Mouse (Mus musculus) erythroblast, adult 5-6 weeks (primary cell): Measurements from ENCODE around the gene Syt5. TPM values are rescaled to one million over a fixed set of nuclear protein-coding genes. Genes with fewer than 3 reads are reported as not detected.
A peak's percentile ranks its signal among the peaks of the same experiment; 100 is the strongest.
"Not testable (repeated sequence)": the region's sequence is repeated elsewhere in the genome, so short reads cannot be mapped to it uniquely, and the experiment has no call there.

Experiments used
- ATAC-seq: replicated peaks from 2 replicates; pipeline ENCODE4 v1.8.0; 2016; ENCODE audit warnings: moderate number of reproducible peaks, mild to moderate bottlenecking, moderate TSS enrichment, inconsistent platforms; ENCODE audit not compliant: poor library complexity, low FRiP score, severe bottlenecking
- total RNA-seq, 2 experiments: library from RNA; stranded (forward) in 1 of 2; stranded (reverse) in 1 of 2; fragments of 150-400 nt in 1 of 2; fragments of 200-764, 138-1000 nt in 1 of 2; gene quantifications; 2 replicates each; pipeline versions ENCODE4 v1.2.3 to v1.2.4; 2015 to 2017; ENCODE audit warnings: low replicate concordance in 2 of 2

Syt5 gene
- total RNA-seq (2015; ENCODE audit: low replicate concordance), result 1.7 TPM in 1 of 2 replicates, not detected in the other
- total RNA-seq (2017; ENCODE audit: low replicate concordance), result not detected in 2 replicates

GRCm38 (mm10) chr7:4547221-4547641, at the start of gene Syt5:
Gene Syt5, minus strand, starts transcription at chr7:4547541.
- no peak for ATAC-seq

GRCm38 (mm10) chr7:4597046-4597445, 49.7 kb upstream of the Syt5 start:
- ATAC-seq, result not testable (repeated sequence)

- ATAC-seq, result not testable (repeated sequence)
Observed at GRCm38 (mm10) chr7:4581481-4581880, 34.1 kb upstream of the Syt5 start.

- not testable (repeated sequence) for ATAC-seq
Observed at GRCm38 (mm10) chr7:4572361-4572760, 25.0 kb upstream of the Syt5 start.

GRCm38 (mm10) chr7:4562660-4563059, 15.3 kb upstream of the Syt5 start:
- ATAC-seq, result no peak

GRCm38 (mm10) chr7:4557167-4557560, 9.8 kb upstream of the Syt5 start:
- ATAC-seq, result no peak; the same call in 1 of the 2 replicates

GRCm38 (mm10) chr7:4556256-4557166, 9.2 kb upstream of the Syt5 start:
- ATAC-seq, result peak; percentile 96

GRCm38 (mm10) chr7:4546591-4547131, 680 bp downstream of the Syt5 start:
- ATAC-seq, result peak; percentile 36; the same call in 1 of the 2 replicates

GRCm38 (mm10) chr7:4546050-4546449, 1.3 kb downstream of the Syt5 start:
- no peak for ATAC-seq

- ATAC-seq, result peak; percentile 64; the same call in 1 of the 2 replicates
Observed at GRCm38 (mm10) chr7:4542013-4542412, 5.3 kb downstream of the Syt5 start.

GRCm38 (mm10) chr7:4541344-4541743, 6.0 kb downstream of the Syt5 start:
- no peak for ATAC-seq

- ATAC-seq, result no peak
Observed at GRCm38 (mm10) chr7:4539019-4539418, 8.3 kb downstream of the Syt5 start.

- ATAC-seq, result no peak
Observed at GRCm38 (mm10) chr7:4537181-4537580, 10.2 kb downstream of the Syt5 start.

- no peak for ATAC-seq
Observed at GRCm38 (mm10) chr7:4536369-4536768, 11.0 kb downstream of the Syt5 start.

- ATAC-seq, result no peak
Observed at GRCm38 (mm10) chr7:4532005-4532729, 15.2 kb downstream of the Syt5 start, which contains the start of gene Dnaaf3. Gene Dnaaf3, minus strand, starts transcription at chr7:4532453.

GRCm38 (mm10) chr7:4530166-4530565, 17.2 kb downstream of the Syt5 start:
- not testable (repeated sequence) for ATAC-seq

- ATAC-seq, result no peak
Observed at GRCm38 (mm10) chr7:4527302-4527689, 20.0 kb downstream of the Syt5 start.

GRCm38 (mm10) chr7:4526341-4527301, 20.7 kb downstream of the Syt5 start:
- peak; percentile 82 for ATAC-seq
